Mouse (Mus musculus) ES-E14 (cell line): ENCODE measurements at regions not wholly inside any gene's neighbourhood (a gene's known extent, or its start where the extent isn't known, plus 50 kb on each side); places are given as distances from the start of the nearest gene placed in this dataset.

ENCODE experiments used
- CHD2 ChIP-seq: IDR thresholded peaks from 2 replicates; pipeline ENCODE4 v1.6.1; 2014; ENCODE audit warnings: mild to moderate bottlenecking, low read depth, low read length, inconsistent platforms
- HCFC1 ChIP-seq: IDR thresholded peaks from 2 replicates; pipeline ENCODE4 v1.6.1; 2012; ENCODE audit warnings: low read length, inconsistent platforms, borderline replicate concordance; ENCODE audit not compliant: insufficient read depth
- MAFK ChIP-seq: IDR thresholded peaks from 2 replicates; pipeline ENCODE4 v1.6.1; 2014; ENCODE audit warnings: mild to moderate bottlenecking, low read depth, low read length, inconsistent platforms; ENCODE audit not compliant: insufficient read depth
- ZC3H11A ChIP-seq: IDR thresholded peaks from 2 replicates; pipeline ENCODE4 v1.6.1; 2012; ENCODE audit warnings: low read depth, mild to moderate bottlenecking, inconsistent platforms, low read length, borderline replicate concordance
- ZNF384 ChIP-seq: IDR thresholded peaks from 2 replicates; pipeline ENCODE4 v1.6.1; 2012; ENCODE audit warnings: low read depth, low read length, inconsistent platforms

GRCm38 (mm10) chr2:133327653-133328052, 224.3 kb upstream of the Bmp2 start:
- no peak for TF ChIP-seq ZNF384
- no peak for TF ChIP-seq HCFC1
- no peak for TF ChIP-seq ZC3H11A
- no peak for TF ChIP-seq MAFK
- no peak for TF ChIP-seq CHD2
